Mouse (Mus musculus): ENCODE measurements around the gene Dhps. TPM values are rescaled to one million over a fixed set of nuclear protein-coding genes. Genes with fewer than 3 reads are reported as not detected.
"Not testable (repeated sequence)": the region's sequence is repeated elsewhere in the genome, so short reads cannot be mapped to it uniquely, and the experiment has no call there.

The Dhps gene
- total RNA-seq, 2 experiments from 2014 or later = 24.6 to 69.7 TPM

DNA sequence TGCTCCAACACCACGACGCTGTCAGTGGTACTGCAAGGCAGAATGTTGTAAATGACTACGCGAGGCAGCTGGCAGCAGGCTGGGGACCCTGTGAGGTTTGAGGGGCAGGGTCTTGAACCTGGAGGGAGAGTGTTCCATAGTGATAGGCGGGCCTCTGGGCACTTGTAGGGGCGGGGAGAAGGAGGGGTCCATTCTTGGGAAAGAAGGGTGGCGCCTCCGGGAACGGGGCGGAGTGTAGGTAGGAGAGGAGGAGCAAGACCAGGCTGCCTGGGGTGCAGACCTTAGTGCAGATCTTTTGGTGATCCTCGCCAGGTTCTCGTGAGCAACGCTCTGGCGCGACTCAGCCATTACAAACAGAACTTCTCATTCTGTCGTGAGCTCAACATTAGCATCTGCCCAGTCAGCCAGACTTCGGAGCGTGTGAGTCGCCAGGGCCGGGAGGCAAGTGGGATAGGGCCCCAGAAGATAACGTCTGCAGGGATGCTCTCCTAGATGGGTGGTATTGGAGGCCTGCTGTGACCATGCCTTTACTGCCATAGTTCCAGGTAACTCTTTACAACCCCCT, 20.1 kb downstream of the Dhps start:
- ATAC-seq (replicated peaks; ENCODE audit: poor library complexity) = no peak

DNA sequence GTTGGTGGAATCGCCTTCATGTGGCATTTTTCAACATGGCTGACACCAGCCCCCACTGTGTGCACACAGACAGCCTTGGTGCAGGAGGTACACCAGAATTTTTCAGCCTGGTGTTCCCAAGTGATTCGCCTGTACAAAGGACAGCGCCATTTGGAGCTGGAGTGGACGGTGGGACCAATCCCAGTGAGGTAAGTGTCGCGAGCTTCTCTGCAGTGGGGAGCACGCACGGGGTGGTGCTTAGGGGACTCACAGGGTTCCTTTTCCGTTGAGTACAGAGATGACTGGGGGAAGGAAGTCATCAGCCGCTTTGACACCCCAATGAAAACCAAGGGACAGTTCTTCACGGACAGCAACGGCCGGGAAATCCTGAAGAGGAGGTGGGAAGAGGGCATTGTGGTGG, 23.5 kb downstream of the Dhps start:
- no peak for ATAC-seq (replicated peaks; ENCODE audit: poor library complexity)

DNA sequence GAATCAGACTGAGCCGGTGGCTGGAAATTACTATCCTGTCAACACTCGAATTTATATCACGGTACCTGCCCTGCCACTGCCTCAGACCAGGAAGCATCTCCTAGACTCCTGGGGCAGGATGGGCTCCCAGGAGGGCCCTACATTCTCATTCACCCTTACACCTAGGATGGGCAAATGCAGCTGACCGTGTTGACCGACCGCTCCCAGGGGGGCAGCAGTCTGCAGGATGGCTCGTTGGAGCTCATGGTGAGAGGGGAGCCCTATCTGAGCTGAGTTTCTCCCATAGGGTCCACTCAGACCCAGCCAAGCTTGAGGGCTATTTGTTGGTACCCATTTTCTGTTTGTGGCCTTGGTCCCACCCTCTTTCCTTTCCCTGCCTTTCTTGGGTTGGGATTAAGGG, 24.0 kb downstream of the Dhps start:
- no peak for ATAC-seq (replicated peaks; ENCODE audit: poor library complexity)

DNA sequence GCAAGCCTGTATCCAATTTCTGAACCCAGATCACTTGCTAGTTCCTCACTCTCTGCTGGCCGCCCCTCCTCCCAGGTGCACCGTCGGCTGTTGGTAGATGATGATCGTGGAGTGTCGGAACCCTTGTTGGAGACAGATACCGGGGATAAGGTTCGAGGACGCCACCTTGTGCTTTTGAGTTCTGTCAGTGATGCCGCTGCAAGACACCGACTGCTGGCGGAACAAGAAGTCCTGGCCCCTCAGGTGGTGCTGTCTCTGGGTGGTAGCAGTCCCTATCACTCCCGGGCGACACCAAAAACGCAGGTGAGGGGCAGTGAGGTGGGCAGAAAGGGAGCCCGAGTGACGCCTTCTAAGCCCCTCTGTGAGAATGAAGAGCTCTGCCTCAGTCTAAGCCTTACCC, 24.6 kb downstream of the Dhps start:
- ATAC-seq (replicated peaks; ENCODE audit: poor library complexity) = no peak

DNA sequence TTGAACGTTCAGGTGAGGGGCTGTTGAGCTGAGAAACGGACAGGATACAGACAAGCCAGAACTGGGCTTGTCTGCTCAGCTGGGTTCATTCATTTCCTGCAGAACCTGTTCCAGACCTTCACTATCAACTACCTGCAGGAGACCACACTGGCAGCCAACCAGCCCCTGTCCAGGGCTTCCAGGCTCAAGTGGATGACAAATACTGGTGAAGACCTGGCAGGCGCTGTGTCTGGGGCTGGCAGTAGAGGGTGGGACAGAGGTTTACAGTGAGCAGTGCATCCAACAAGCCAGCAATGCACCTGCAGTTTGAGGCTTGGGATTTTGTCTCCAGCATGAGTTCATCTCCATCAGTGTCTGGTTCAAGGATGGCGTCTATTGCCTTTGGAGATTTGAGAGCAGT, 25.3 kb downstream of the Dhps start:
- ATAC-seq (replicated peaks; ENCODE audit: poor library complexity) = no peak

DNA sequence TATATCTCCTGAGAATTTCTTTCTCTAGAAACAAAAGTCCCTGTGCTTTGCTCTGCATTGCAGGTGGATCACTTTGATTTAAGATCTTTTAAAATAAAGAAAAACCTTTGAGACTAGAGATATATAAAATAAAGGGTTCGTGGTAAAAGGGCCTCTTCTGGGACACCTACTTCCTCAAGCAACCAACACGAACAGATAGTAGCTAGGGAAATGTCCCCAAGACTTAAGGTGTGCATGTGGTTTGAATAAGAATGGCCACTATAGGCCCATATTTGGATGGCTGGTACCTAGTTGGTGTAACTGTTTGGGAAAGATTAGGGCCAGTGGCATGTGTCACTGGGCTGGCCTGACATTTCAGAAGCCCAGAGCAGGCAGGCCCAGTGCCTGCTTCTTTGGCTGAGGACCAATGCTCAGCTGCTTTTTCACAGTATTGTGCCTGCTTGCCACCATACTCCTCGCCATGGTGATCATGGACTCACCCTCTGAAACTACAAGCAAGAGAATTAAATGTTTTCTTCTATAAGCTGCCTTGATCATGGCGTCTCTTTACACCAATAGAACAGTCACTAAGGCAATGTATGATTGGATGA, 28.6 kb downstream of the Dhps start:
- ATAC-seq (replicated peaks; ENCODE audit: poor library complexity) = no peak

DNA sequence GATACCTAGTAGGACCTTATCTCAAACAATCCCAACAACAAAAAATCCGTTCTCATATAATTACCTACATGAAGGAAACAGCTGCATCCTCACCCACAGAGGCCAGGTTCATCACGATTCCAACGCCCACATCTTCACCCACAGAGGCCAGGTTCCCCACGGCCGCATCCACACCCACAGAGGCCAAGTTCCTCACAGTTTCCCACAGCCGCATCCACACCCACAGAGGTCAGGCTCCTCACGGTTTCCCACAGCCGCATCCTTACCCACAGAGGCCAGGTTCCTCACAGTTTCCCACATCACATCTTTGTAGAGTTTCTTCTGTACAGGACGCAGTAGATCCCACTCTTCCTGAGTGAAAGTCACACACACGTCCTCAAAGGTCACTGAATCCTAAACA, 41.7 kb downstream of the Dhps start:
- no peak for ATAC-seq (replicated peaks; ENCODE audit: poor library complexity)

DNA sequence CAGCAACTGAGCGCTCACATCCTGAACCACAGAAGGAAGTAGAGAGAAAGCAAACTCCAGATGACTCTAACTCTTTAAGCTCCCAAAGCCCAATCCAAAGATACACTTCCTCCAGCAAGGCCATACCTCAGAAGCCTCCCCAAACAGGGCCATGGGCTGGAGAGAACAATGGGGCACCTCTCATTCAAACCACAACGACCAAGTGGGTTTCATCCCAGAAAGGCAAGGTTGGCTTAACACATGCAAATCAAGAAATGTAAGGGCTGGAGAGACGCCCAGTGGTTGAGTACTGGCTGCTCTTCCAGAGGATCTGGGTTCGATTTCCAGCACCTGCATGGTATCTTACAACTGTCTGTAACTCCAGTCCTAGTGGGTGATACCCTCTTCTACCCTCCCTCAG, 43.9 kb downstream of the Dhps start:
- ATAC-seq (replicated peaks; ENCODE audit: poor library complexity) = no peak

DNA sequence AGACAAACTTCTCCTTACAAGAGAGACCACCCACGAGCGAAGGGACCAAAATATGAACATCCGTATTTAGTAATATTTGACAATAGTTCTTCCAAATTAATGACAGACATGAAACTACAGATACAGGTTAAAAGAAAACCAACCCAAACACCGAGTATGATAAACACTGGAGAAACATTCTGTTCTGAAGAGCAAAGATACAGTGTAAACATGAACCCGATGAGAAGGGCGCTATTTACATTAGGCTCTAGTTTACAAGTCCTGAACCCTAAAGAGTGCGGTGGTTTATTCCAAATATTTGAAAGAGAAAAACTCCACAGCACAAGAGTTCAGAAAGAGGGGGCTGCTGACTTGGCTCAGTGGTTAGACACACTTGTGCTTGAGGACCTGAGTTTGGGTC, 45.4 kb downstream of the Dhps start:
- no peak for ATAC-seq (replicated peaks; ENCODE audit: poor library complexity)

DNA sequence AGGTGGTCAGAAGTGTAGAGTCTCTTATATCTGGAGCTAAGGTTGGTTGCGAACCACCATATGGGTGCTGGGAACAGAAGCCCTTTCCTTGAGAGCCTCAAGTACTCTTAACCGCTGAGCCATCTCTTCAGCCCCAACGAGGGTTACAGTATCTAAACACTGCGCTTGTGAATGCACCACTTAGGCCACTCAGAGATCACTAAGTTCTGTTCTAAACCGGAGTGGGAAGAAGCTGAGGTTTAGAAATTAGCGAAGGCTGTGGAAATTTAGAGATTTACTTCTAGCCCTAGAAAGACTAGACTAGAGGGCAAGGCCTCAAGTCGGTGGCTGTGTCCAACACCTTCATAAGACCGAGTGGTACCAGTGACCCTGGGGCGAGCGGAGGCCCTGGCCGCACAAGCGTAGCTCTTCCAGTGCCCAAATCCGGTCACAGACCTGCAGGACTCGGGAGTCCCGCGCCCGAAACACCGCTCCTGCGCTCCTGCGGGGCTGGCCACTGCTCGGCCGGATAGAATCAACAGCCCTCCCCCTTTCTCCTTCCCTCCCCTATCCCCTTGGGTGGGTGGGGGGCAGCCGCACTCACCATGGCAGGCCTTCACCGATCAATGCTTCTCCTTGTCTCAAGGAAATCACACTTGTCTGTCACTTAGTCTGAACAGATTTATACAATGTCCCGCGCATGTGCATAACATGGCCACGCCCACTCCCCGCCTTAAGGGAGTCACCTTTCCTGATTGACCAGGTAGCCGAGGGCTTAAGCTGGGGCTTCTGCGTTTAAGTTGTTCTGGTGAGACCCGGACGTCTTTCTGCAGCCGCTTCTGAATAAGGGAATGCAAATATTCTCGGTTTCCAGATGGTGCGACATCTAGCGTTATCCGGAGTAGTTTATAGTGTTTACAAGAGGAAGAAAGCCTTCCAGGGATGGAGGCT, 47.8 kb downstream of the Dhps start:
- no peak; the same call in 1 of the 2 replicates for ATAC-seq (replicated peaks; ENCODE audit: poor library complexity)

DNA sequence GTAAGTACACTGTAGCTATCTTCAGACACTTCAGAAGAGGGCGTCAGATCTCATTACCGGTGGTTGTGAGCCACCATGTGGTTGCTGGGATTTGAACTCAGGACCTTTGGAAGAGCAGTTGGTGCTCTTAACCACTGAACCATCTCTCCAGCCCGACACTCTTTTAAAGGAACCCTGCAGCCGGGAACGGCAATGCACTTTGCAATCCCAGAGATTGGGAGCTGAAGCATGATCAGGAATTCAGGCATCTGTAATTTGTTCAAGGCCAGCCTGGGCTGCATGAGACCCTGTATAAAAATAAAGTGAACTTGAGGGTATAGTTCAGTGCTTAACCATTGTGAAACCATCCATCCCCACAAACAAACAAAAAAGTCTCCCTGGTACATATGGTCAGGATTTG, 48.7 kb downstream of the Dhps start:
- not testable (repeated sequence) for ATAC-seq (replicated peaks; ENCODE audit: poor library complexity)

DNA sequence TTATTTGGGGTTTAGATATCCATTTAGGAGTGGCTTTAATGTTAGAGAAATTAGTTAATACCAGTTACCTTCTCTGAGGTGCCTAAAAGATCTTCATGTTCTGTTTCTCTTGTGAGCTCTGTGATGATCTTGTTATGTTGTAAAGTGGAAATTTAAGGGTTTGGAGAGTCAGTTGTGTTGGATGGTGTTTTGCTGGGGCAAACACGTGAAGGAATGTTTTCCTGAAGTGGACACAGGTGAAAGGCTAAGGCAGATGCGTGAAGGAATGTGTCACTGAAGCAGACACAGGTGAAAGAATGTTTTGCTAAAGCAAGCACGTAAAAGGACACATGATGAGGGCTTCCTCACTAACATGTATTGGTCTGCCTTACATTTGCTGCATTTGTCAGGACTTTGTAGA, 51.4 kb downstream of the Dhps start, which contains the start of gene Zfp791:
Gene Zfp791, minus strand, starts transcription at position 101 of the 400 bp plus-strand sequence.
- ATAC-seq (replicated peaks; ENCODE audit: poor library complexity) = no peak

DNA sequence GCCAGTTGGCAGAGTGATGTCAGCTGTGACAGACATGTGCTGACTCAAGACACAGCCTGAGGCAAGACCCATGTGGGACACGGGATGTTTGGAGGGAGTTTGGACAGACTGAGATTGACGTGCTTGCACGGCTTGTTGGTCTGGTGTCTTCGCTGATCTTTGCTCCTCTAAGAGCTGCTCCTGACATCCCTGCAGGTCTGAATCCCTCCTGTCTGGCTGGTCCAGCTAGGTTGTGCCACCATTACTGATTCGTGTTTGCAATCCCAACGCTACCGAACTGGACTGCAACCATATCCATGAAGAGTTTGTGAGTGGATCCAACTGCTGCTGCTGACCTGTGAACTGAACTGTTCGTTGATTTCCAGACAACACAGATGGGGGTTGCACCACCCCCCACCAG, 52.1 kb downstream of the Dhps start:
- no peak for ATAC-seq (replicated peaks; ENCODE audit: poor library complexity)

Other genes starting within 250 kb of the Dhps start
- gene Dand5, start 248.9 kb upstream of the Dhps start, total RNA-seq (2015) = 2.2 and 2.4 TPM in 2 replicates
- 1.7 and 4.0 TPM in 2 replicates for gene Dand5, start 248.9 kb upstream of the Dhps start, total RNA-seq (2017)
- gene Gadd45gip1, start 240.2 kb upstream of the Dhps start, total RNA-seq (2015) = 21.4 and 21.9 TPM in 2 replicates
- 51.2 and 57.4 TPM in 2 replicates for gene Gadd45gip1, start 240.2 kb upstream of the Dhps start, total RNA-seq (2017)
- gene Rad23a, start 231.1 kb upstream of the Dhps start, total RNA-seq (2015) = 30.2 and 34.4 TPM in 2 replicates
- 26.2 and 26.3 TPM in 2 replicates for gene Rad23a, start 231.1 kb upstream of the Dhps start, total RNA-seq (2017)
- 1,060 and 1,133 TPM in 2 replicates for gene Calr, start 224.8 kb upstream of the Dhps start, total RNA-seq (2015)
- 4,756 and 5,574 TPM in 2 replicates for gene Calr, start 224.8 kb upstream of the Dhps start, total RNA-seq (2017)
- gene Farsa, start 214.8 kb upstream of the Dhps start, total RNA-seq (2015) = 33.3 and 51.2 TPM in 2 replicates
- 173 and 193 TPM in 2 replicates for gene Farsa, start 214.8 kb upstream of the Dhps start, total RNA-seq (2017)
- gene Syce2, start 199.6 kb upstream of the Dhps start, total RNA-seq (2015) = 248 and 250 TPM in 2 replicates
- gene Syce2, start 199.6 kb upstream of the Dhps start, total RNA-seq (2017) = 130 and 139 TPM in 2 replicates
- 17.4 and 19.0 TPM in 2 replicates for gene Gcdh, start 177.8 kb upstream of the Dhps start, total RNA-seq (2015)
- gene Gcdh, start 177.8 kb upstream of the Dhps start, total RNA-seq (2017) = 27.8 TPM in 2 replicates
- gene Klf1, start 169.8 kb upstream of the Dhps start, total RNA-seq (2015) = 12.3 and 22.4 TPM in 2 replicates
- 14.0 and 30.8 TPM in 2 replicates for gene Klf1, start 169.8 kb upstream of the Dhps start, total RNA-seq (2017)
- gene Dnase2a, start 163.2 kb upstream of the Dhps start, total RNA-seq (2015) = 16.8 and 23.7 TPM in 2 replicates
- gene Dnase2a, start 163.2 kb upstream of the Dhps start, total RNA-seq (2017) = 52.7 and 73.5 TPM in 2 replicates
- not detected in 2 replicates for gene Mast1, start 134.4 kb upstream of the Dhps start, total RNA-seq (2015)
- 0.03 TPM in 1 of 2 replicates, not detected in the other for gene Mast1, start 134.4 kb upstream of the Dhps start, total RNA-seq (2017)
- not detected in 2 replicates for gene Rtbdn, start 124.8 kb upstream of the Dhps start, total RNA-seq (2015)
- not detected in 2 replicates for gene Rtbdn, start 124.8 kb upstream of the Dhps start, total RNA-seq (2017)
- not detected in 2 replicates for gene Gm49661, start 102.3 kb upstream of the Dhps start, total RNA-seq (2015)
- gene Gm49661, start 102.3 kb upstream of the Dhps start, total RNA-seq (2017) = not detected in 2 replicates
- gene Prdx2, start 102.2 kb upstream of the Dhps start, total RNA-seq (2015) = 266 and 310 TPM in 2 replicates
- 340 and 388 TPM in 2 replicates for gene Prdx2, start 102.2 kb upstream of the Dhps start, total RNA-seq (2017)
- 136 and 178 TPM in 2 replicates for gene Rnaseh2a, start 102.0 kb upstream of the Dhps start, total RNA-seq (2015)
- 109 and 162 TPM in 2 replicates for gene Rnaseh2a, start 102.0 kb upstream of the Dhps start, total RNA-seq (2017)
- gene Junb, start 93.0 kb upstream of the Dhps start, total RNA-seq (2015) = 14.7 and 26.1 TPM in 2 replicates
- 38.9 and 57.5 TPM in 2 replicates for gene Junb, start 93.0 kb upstream of the Dhps start, total RNA-seq (2017)
- 1.9 and 3.8 TPM in 2 replicates for gene Hook2, start 81.2 kb upstream of the Dhps start, total RNA-seq (2015)
- gene Hook2, start 81.2 kb upstream of the Dhps start, total RNA-seq (2017) = 7.2 and 8.5 TPM in 2 replicates
- gene Best2, start 57.2 kb upstream of the Dhps start, total RNA-seq (2015) = not detected in 2 replicates
- not detected in 2 replicates for gene Best2, start 57.2 kb upstream of the Dhps start, total RNA-seq (2017)
- 68.4 and 69.0 TPM in 2 replicates for gene Asna1, start 46.5 kb upstream of the Dhps start, total RNA-seq (2015)
- 78.2 and 83.7 TPM in 2 replicates for gene Asna1, start 46.5 kb upstream of the Dhps start, total RNA-seq (2017)
- gene Trir, start 44.9 kb upstream of the Dhps start, total RNA-seq (2015) = 132 and 138 TPM in 2 replicates
- gene Trir, start 44.9 kb upstream of the Dhps start, total RNA-seq (2017) = 212 and 224 TPM in 2 replicates
- 16.2 and 16.7 TPM in 2 replicates for gene Tnpo2, start 34.8 kb upstream of the Dhps start, total RNA-seq (2015)
- gene Tnpo2, start 34.8 kb upstream of the Dhps start, total RNA-seq (2017) = 20.4 and 22.0 TPM in 2 replicates
- 4.4 and 4.9 TPM in 2 replicates for gene Fbxw9, start 11.7 kb upstream of the Dhps start, total RNA-seq (2015)
- gene Fbxw9, start 11.7 kb upstream of the Dhps start, total RNA-seq (2017) = 3.2 and 3.5 TPM in 2 replicates
- not detected in 2 replicates for gene Gm5741, start 3.8 kb upstream of the Dhps start, total RNA-seq (2015)
- not detected in 2 replicates for gene Gm5741, start 3.8 kb upstream of the Dhps start, total RNA-seq (2017)
- 159 and 193 TPM in 2 replicates for gene Wdr83os, start 9.0 kb downstream of the Dhps start, total RNA-seq (2015)
- 40.3 and 41.4 TPM in 2 replicates for gene Wdr83os, start 9.0 kb downstream of the Dhps start, total RNA-seq (2017)
- gene Wdr83, start 9.5 kb downstream of the Dhps start, total RNA-seq (2015) = 33.1 and 44.3 TPM in 2 replicates
- gene Wdr83, start 9.5 kb downstream of the Dhps start, total RNA-seq (2017) = 23.5 and 33.7 TPM in 2 replicates
- 86.9 and 95.2 TPM in 2 replicates for gene Man2b1, start 11.5 kb downstream of the Dhps start, total RNA-seq (2015)
- 60.2 and 69.6 TPM in 2 replicates for gene Man2b1, start 11.5 kb downstream of the Dhps start, total RNA-seq (2017)
- not detected in 2 replicates for gene Zfp791, start 51.3 kb downstream of the Dhps start, total RNA-seq (2015)
- gene Zfp791, start 51.3 kb downstream of the Dhps start, total RNA-seq (2017) = not detected in 2 replicates
- not detected in 2 replicates for gene Cks1brt, start 80.2 kb downstream of the Dhps start, total RNA-seq (2015)
- 0.08 TPM in 1 of 2 replicates, not detected in the other for gene Cks1brt, start 80.2 kb downstream of the Dhps start, total RNA-seq (2017)
- gene Olfr371, start 154.2 kb downstream of the Dhps start, total RNA-seq (2015) = not detected in 2 replicates
- gene Olfr371, start 154.2 kb downstream of the Dhps start, total RNA-seq (2017) = not detected in 2 replicates
- 98.8 and 124 TPM in 2 replicates for gene Orc6, start 227.9 kb downstream of the Dhps start, total RNA-seq (2015)
- gene Orc6, start 227.9 kb downstream of the Dhps start, total RNA-seq (2017) = 91.7 and 102 TPM in 2 replicates
- gene Vps35, start 228.0 kb downstream of the Dhps start, total RNA-seq (2015) = 140 and 146 TPM in 2 replicates
- gene Vps35, start 228.0 kb downstream of the Dhps start, total RNA-seq (2017) = 123 and 137 TPM in 2 replicates